Mouse (Mus musculus): ENCODE data around the gene Phf12.

Gene Phf12

DNA sequence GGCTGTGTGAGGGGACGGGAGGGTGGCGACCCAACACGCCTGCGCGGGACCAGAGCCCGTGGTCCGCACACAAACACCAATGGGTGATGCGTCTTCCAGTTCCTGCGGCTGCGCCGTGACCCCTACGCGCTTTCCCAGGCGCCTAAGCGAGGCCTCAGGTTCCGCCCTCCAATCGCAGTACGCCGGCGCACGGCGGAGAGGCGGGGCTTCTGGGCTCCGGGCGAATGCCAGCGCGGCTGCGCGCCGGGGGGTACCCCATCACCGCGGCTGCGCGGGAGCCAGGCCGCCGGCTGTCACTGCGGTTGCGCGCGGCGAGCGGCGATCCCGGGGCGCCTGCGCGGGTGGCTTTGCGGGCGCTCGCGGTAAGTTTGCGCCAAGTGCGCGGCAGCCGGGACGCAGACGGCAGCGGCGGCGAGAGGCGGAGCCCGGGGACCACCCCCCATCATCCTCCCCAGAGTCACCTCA is at the start of gene Phf12:
Gene Phf12 (plus strand): TSS at position 314 of the 465 bp plus-strand sequence.
- in situ Hi-C loops (cut with MboI, MseI): loop anchor here in 1 of 2 experiments (5.0 kb wide), 1 partner anchor 55 kb away; the partner anchor contains the start of gene Flot2

DNA sequence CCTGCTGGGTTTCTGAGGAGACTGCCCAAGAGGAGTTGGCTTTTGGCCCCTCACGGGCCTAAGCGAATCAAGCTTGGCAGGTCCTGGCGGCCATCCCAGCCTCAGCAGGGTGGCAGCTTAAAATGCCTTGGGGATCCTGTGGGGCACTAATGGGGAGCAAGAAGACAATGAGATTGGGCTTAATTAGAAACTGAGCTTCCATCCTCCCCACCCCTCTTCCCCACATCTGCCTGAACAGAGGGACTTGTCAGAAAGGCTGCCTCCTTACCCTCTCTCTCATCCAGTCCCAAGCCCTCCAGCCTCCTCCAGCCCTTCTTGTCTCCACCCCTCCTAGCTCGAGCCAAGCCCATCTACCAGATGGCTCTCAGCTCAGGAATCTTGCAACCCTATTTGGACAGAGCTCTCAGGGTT is 48.4 kb upstream of the Phf12 start:
- in situ Hi-C loops (cut with MboI, MseI): no loop called here

DNA sequence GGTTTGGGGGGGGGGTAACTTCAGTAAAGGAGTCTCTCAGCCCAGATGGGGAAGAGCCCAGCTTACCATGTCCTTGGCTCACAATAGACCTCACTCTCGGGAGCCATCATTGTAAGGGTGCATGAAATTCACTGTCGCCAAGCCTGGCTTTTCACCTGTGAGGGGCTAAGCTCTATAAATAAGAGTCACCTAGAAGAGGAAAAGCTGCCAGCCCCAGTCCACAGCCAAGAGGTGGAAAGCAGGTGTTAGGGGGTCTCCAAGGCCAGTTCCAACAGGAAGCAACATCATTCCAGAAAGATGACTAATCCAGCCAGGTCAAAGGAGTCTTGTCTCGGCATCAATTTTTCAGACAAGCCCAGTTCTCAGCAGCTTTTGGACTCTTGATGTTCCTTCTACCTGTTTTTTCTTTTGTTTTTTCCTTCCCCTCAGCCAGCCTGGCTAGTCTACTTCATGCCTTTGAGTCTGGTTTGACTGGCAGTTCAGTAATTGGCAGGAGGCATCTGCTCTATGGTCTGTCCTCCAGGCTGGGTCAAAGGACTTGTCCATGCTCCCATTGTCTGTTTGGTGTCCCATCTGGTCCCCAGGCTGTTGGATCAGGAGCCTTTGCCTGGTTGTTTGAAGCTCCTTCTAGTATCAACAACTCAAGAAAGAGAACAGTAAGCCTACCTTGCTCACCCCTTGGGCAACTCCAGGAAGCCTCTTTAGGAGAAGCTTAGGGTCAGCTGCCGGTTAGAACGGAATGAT is 47.8 kb upstream of the Phf12 start:
- in situ Hi-C loops (cut with MboI, MseI): no loop called here

DNA sequence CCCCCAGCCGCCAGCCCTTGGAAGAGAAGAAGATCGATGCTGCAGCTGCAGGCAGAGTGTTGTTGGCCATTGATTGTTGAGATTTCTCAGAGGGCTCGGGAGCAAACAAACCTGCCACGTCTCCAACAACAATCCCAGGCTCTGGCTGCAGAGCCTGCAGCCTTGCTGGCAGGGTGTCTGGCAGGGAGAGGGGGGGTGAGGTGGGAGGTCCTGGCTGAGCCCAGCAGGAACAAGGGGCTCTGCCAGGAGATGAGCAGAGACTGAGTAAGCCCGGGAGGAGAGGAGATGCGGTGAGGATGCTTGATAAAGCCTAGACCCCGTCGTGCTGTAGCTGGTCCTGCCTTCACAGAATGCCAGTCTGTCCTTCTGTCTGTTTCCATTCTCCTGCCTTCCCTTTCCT is 45.7 kb upstream of the Phf12 start:
- in situ Hi-C loops (cut with MboI, MseI): no loop called here

GRCm38 (mm10) chr11:77937649-77938410 is 44.7 kb upstream of the Phf12 start:
- in situ Hi-C loops (cut with MboI, MseI): no loop called here

DNA sequence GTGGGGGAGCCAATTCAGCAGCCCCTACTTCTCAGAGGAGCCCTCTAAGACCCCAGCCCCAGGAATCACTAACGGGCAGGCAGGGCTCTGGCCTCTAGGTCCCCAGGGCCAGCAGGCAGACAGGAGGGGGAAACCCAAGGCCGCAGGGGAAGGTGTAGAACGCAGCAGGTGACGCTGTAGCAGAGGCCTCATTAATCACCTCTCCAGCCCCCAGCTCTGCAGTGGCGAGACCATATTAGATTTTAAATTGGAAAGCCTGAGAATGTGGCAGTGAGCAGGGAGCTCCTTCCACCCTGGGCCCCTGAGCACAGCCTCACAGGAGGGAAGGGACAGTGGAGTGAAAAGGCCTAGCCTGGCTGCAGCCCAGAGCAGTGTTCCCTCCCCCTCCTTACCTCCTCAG is 40.3 kb upstream of the Phf12 start:
- in situ Hi-C loops (cut with MboI, MseI): no loop called here

- in situ Hi-C loops (cut with MboI, MseI): no loop called here
Observed at GRCm38 (mm10) chr11:77947860-77948259, 34.7 kb upstream of the Phf12 start.

GRCm38 (mm10) chr11:77950125-77950685 is 32.3 kb upstream of the Phf12 start:
- in situ Hi-C loops (cut with MboI, MseI): loop anchor here in 1 of 2 experiments (5.0 kb wide), 1 partner anchor 208 kb away; no protein-coding TSS in a partner anchor

DNA sequence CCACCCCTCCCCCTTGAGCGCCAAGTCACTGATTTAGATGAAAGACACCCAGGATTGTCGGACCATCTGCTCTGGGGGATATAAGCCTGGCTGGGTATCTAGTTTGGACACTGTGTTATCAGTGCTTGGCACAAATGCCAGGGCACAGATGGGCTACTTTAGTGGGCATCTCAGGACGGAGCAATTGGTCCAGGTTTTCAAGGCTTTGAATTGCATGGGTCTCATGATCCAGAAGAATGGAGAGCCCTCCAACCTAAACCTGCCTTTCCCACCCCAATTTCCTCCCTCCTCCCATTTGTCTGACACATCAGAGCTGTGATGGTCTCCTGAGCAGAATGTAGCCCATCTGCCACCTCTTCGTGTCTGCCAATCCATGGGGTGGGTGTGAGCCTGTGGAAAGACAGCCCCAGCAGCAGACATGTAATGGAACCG is 31.7 kb upstream of the Phf12 start:
- in situ Hi-C loops (cut with MboI, MseI): loop anchor here in 1 of 2 experiments (5.0 kb wide), 1 partner anchor 209 kb away; no protein-coding TSS in a partner anchor

- in situ Hi-C loops (cut with MboI, MseI): loop anchor here in 1 of 2 experiments (5.0 kb wide), 1 partner anchor 211 kb away; no protein-coding TSS in a partner anchor
Observed at GRCm38 (mm10) chr11:77953671-77954070, 28.9 kb upstream of the Phf12 start.

DNA sequence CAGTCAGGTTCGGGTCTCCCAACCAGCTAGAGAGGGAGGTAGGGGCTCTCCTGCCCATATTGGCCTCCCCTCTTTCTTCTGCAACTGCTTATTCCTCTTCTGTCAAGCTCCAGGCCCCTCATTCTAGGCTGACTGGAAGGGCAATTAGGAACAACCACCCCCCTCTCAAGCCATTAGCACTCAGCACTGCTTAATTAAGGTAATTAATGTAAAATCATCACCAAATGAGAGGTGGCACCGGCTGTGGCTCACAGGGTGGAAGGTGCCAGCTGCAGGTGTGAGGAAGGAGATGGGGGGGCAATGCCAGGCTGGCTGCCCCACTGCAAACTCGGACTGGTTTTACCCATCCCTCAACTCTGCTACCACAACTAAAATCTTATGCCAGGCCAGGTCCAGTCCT is 26.1 kb upstream of the Phf12 start:
- in situ Hi-C loops (cut with MboI, MseI): loop anchor here (5.0 kb wide), 2 partner anchors 129 to 299 kb away; no protein-coding TSS in a partner anchor

- in situ Hi-C loops (cut with MboI, MseI): loop anchor here (5.0 kb wide), 2 partner anchors 131 to 301 kb away; no protein-coding TSS in a partner anchor
Observed at GRCm38 (mm10) chr11:77958268-77958667, 24.3 kb upstream of the Phf12 start.

DNA sequence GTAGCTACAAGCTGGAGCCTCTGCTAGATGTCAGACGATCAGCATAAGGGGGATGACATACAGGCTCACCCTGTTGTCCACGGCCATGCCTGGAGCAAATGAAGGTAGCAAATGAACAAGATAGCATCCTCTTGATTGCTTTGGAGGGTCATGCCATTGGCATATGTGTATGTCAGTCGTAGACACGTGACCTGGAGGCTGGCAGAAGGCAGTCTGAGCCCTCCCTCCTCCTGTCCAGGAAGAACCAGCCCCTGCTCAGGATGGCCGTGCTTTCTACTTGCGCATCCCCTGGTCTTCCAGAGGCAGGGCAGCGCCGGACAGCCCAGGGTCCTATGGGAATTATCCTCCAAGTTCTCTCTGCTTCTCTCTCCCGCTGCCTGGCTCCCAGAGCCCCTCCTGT is 23.6 kb upstream of the Phf12 start:
- in situ Hi-C loops (cut with MboI, MseI): loop anchor here (5.0 kb wide), 2 partner anchors 132 to 302 kb away; no protein-coding TSS in a partner anchor

DNA sequence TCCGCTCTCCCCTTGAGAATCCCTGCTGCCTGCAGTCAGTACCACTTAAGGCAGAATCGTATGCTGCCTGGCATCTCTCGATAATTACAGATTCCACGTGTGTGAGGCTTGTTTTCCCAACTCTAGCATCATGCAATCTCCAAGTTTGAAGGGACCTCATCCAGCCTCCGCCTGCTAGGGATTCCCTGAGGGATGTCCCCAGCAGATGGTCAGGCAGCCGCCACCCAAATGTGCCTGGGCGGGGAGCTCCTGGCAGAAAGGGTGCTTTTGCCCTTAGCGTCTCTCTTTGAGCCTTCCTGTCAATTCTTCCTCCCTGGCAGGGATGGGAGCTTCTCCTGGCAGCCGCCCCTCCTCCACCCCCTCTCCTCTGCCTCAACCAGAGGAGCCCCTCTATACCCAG is 22.4 kb upstream of the Phf12 start:
- in situ Hi-C loops (cut with MboI, MseI): no loop called here

DNA sequence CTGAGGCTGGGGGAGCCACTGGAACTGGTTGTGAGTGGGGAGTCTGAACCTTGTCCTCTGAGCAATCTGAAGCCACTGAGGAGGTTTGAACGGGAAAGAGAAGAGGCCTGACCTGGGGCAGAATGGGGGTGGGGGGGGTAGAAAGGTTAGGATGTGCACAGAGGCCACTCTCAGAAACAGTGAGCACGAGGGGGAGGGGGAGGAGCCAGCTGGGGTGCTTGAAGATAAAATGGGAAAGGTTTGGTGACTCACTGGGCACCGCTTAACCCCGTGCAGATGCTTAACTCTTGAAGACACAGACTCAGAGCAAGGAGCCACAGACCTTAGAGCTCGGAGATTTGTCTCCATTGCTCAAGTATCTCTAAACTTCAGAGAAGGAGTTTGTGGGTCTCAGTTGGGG is 21.7 kb upstream of the Phf12 start:
- in situ Hi-C loops (cut with MboI, MseI): no loop called here

- in situ Hi-C loops (cut with MboI, MseI): no loop called here
Observed at GRCm38 (mm10) chr11:77962946-77963345, 19.6 kb upstream of the Phf12 start.

- in situ Hi-C loops (cut with MboI, MseI): no loop called here
Observed at GRCm38 (mm10) chr11:77964415-77965095, 18.0 kb upstream of the Phf12 start.

DNA sequence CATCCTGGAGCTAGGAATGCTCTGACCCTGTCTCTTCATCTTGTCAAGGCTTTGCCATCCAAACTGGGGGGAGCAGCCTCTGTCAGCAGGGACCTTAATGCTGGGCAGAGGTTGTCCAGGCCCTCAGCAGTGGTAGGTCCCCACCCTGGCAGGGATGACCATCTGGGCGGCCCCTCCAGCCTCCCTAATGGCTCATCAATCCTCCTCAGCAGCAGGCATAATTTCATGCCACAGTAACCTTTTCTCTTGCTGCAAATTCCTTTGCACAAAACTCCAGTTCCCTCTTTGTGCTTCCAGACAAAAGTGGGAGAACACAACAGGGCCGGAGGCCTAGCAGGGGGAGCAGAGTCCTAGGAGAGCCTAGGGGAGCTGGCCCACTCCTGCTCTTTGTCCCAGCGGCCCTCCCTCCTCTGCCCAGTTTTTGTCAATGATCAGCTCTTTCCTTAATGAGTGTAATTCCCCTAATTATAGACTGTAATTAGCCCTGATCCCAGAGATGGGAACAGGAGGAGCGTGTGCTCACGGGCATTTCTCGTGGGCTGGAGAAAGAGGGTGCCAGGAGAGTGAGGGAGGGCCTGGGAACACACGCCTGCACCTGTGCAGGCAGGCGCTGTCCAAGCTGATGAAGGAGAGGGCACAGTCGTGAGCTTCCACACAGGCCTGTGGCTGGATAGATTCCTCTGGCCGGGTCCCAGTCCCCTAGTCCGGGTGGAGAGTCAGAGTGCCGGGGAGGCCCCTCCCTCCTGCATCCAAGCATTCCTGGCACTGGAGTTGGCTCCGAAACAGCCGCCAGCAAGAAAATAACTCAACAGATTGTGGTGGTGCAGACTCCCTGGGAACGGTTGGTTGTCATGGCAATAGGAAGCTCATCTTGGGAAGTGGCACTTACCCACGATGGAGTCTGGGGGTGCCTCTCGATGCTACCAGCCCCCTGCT is 17.2 kb upstream of the Phf12 start:
- in situ Hi-C loops (cut with MboI, MseI): no loop called here

DNA sequence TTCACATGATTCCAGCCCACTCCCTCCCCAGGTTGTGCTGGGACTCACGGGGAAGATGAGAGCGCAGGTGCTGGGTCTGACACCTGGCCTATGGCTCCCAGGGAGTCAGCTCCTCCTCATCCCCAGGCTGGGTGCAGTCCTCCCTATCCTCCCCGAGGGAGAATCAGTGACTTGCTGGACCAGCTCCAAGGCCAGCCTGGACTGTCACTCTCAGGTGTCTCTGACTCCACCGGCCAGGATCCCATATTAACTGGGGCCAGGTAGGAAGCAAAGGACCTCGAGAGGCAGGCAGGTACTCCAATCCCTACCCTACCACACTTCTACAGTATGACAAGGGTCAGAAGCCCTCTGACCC is 16.5 kb upstream of the Phf12 start:
- in situ Hi-C loops (cut with MboI, MseI): no loop called here

DNA sequence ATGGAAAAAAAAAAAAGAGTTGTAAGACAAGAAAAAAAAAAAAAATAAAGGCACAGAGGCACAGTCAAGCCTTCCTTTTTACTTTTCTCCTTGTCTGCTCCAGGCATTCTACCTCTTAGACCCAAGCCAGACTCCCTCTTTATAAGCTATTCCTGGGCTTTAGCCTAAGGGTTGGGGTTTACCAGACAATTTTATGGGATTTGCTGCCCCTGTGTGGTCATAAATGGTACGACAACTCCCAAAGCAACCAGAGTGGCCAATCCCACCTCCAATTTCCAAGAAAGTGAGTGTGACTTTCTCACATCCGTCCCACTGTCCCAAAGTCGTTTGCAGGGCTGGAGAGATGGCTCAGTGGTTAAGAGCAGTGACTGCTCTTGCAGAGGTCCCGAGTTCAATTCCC is 15.4 kb upstream of the Phf12 start:
- in situ Hi-C loops (cut with MboI, MseI): no loop called here

Data from T-helper 17 cell (primary cell).